Mouse (Mus musculus): ENCODE measurements at regions not wholly inside any gene's neighbourhood (a gene's known extent, or its start where the extent isn't known, plus 50 kb on each side); places are given as distances from the start of the nearest gene placed in this dataset.

DNA sequence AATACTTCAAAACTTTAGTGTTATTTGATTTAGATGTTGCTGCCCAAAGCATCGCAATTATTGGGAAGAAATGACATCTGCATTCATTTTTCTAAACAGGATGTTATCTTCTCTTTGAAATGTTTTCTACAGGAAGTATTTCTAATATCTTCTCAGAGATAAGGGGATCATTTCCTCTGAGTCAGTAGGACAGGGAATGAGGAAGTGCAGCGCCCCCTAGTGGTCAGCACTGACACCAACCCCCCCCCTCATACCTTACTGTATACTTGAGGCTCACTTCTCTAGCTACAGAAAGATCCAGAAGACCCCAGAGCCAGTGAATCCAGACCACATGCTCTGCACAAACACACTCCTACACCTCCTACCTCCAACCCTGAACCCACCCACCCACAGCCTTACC is 308.1 kb upstream of the Tmem132c start:
- TF ChIP-seq POLR2A (IDR thresholded peaks at IDR 0.05; ENCODE audit: borderline replicate concordance, control insufficient read depth, low read depth, low read length) (no peak), CTCF (IDR thresholded peaks at IDR 0.05; ENCODE audit: control insufficient read depth, insufficient read depth, low read length) (no peak)

Data from bone marrow, adult 2 months (tissue).